Mouse (Mus musculus) stomach, postnatal 0 days (tissue): Measurements from ENCODE around the gene Tnnc2.

ENCODE experiments used
- CTCF ChIP-seq: IDR thresholded peaks from 2 replicates; pipeline ENCODE4 v1.5.1; 2016; ENCODE audit warnings: antibody characterized with exemption, low read depth, mild to moderate bottlenecking, moderate library complexity
- EP300 ChIP-seq: optimal IDR thresholded peaks from 2 replicates; pipeline ENCODE3; 2016; ENCODE audit warnings: antibody characterized with exemption

DNA sequence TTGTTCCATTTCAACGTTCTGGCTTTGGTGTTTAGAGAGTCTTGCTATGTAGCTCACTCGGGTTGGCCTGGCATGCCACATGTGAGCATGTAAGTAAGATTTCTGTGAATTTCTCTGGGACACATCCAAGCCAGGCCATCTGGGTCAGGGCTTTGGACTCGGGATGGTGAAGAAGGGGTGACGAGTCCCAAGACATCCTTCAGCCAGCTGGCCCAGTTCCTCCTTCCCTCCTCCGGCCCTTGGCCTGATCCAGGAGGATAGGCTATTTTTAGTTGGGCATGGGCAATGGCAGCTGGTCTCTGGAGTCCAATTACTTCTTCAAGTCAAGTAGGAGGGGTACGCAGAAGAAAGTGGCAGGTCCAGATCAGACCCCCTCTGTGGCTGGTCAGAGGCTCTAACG, 958 bp downstream of the Tnnc2 start:
- TF ChIP-seq EP300 (no peak), CTCF (no peak)
